Mouse (Mus musculus): ENCODE results near the gene 4930469K13Rik.

4930469K13Rik gene

GRCm38 (mm10) chr11:33980146-33980545, 118.2 kb downstream of the 4930469K13Rik start:
- no peak for DNase-seq (ENCODE audit: low spot score)

- DNase-seq (ENCODE audit: low spot score): no peak
Observed at GRCm38 (mm10) chr11:33975121-33975520, 123.2 kb downstream of the 4930469K13Rik start.

GRCm38 (mm10) chr11:33974341-33975040, 123.9 kb downstream of the 4930469K13Rik start:
- no peak for DNase-seq (ENCODE audit: low spot score)

- no peak for DNase-seq (ENCODE audit: low spot score)
Observed at GRCm38 (mm10) chr11:33972114-33972513, 126.2 kb downstream of the 4930469K13Rik start.

GRCm38 (mm10) chr11:33969199-33969598, 129.2 kb downstream of the 4930469K13Rik start:
- no peak for DNase-seq (ENCODE audit: low spot score)

- no peak for DNase-seq (ENCODE audit: low spot score)
Observed at GRCm38 (mm10) chr11:33967708-33968107, 130.6 kb downstream of the 4930469K13Rik start.

- no peak for DNase-seq (ENCODE audit: low spot score)
Observed at GRCm38 (mm10) chr11:33965380-33965779, 133.0 kb downstream of the 4930469K13Rik start.

- no peak for DNase-seq (ENCODE audit: low spot score)
Observed at GRCm38 (mm10) chr11:33962688-33963407, 135.5 kb downstream of the 4930469K13Rik start, which contains the start of gene Kcnmb1. Kcnmb1 (plus strand) TSS chr11:33963013.

- DNase-seq (ENCODE audit: low spot score): no peak
Observed at GRCm38 (mm10) chr11:33962178-33962577, 136.2 kb downstream of the 4930469K13Rik start.

- peak; percentile 19 for DNase-seq (ENCODE audit: low spot score)
Observed at GRCm38 (mm10) chr11:33958713-33959112, 139.6 kb downstream of the 4930469K13Rik start.

GRCm38 (mm10) chr11:33957595-33957994, 140.8 kb downstream of the 4930469K13Rik start:
- no peak for DNase-seq (ENCODE audit: low spot score)

GRCm38 (mm10) chr11:33956623-33957022, 141.7 kb downstream of the 4930469K13Rik start:
- DNase-seq (ENCODE audit: low spot score): no peak

GRCm38 (mm10) chr11:33955982-33956381, 142.4 kb downstream of the 4930469K13Rik start:
- DNase-seq (ENCODE audit: low spot score): no peak

- DNase-seq (ENCODE audit: low spot score): no peak
Observed at GRCm38 (mm10) chr11:33951684-33952625, 146.4 kb downstream of the 4930469K13Rik start.

- no peak for DNase-seq (ENCODE audit: low spot score)
Observed at GRCm38 (mm10) chr11:33951155-33951554, 147.2 kb downstream of the 4930469K13Rik start.

- DNase-seq (ENCODE audit: low spot score): no peak
Observed at GRCm38 (mm10) chr11:33946501-33946900, 151.9 kb downstream of the 4930469K13Rik start.

- no peak for DNase-seq (ENCODE audit: low spot score)
Observed at GRCm38 (mm10) chr11:33944786-33945328, 153.5 kb downstream of the 4930469K13Rik start.

- peak; percentile 42 for DNase-seq (ENCODE audit: low spot score)
Observed at GRCm38 (mm10) chr11:33944067-33944785, 154.1 kb downstream of the 4930469K13Rik start.

GRCm38 (mm10) chr11:33943565-33943964, 154.8 kb downstream of the 4930469K13Rik start:
- no peak for DNase-seq (ENCODE audit: low spot score)

GRCm38 (mm10) chr11:33939456-33940113, 158.8 kb downstream of the 4930469K13Rik start:
- DNase-seq (ENCODE audit: low spot score): peak; percentile 49

Measured in T-cell, adult 2 months (primary cell).